Mouse (Mus musculus) cortical plate, adult 2 months (tissue): ENCODE measurements around the gene Tmed6.

Source experiments
- CTCF ChIP-seq: fragments of 200-500 bp; IDR thresholded peaks from 2 replicates; pipeline ENCODE4 v1.5.1; 2011; ENCODE audit warnings: mild to moderate bottlenecking, control low read depth, low read length; ENCODE audit not compliant: insufficient read depth; ENCODE audit errors: extremely low read depth
- POLR2A ChIP-seq: fragments of 200-500 bp; IDR thresholded peaks from 2 replicates; pipeline ENCODE4 v1.6.1; 2011; ENCODE audit warnings: mild to moderate bottlenecking, low read length, control low read depth; ENCODE audit not compliant: insufficient read depth; ENCODE audit errors: extremely low read depth

DNA sequence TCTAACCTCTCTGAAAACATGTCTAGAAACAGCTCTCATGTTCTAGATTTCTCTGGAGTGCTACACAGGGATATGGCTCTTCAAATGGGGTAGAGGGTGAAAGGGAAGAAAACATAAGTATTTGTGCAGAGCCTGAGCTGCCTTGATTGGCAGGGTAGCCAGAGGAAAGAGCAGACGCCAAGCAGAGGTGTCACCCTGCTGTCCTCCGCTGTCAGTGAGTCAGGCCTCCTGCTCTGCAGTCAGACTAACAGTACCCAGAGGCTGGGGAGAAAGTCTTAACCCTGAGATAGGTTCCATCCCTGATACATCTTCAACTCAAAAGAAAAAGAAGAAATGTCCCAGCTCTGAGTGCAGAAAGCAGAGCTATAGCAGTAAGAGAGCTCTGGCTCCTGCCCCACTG is 52.8 kb downstream of the Tmed6 start:
- TF ChIP-seq POLR2A (no peak), CTCF (no peak)
